Mouse (Mus musculus): ENCODE data around the gene Vldlr.

DNA sequence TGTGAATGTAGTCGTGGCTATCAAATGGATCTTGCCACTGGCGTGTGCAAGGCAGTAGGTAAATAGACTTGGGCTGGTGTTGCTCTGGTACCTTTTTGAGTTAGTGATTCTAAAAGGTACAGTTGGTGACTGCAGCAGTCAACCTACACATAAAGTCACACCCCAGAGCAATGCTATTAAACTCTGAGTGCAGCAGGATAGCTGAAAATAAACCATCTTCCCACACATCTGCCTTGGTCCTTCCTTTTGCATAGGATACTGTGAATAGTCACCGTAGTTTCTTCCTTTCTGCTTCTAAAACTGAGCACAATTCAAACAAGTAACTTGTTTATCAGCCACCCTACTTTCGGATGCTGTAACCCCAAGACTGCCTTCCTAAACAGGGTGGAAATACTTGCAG is 23.6 kb downstream of the Vldlr start:
- no peak for TF ChIP-seq POLR2A (IDR thresholded peaks at IDR 0.05; ENCODE audit: borderline replicate concordance, extremely low read depth, low read depth, low read length)
- TF ChIP-seq CTCF (IDR thresholded peaks at IDR 0.05; ENCODE audit: insufficient read depth, low read length): no peak
